Mouse (Mus musculus) E14TG2a.4 (cell line): ENCODE measurements at regions not wholly inside any gene's neighbourhood (a gene's known extent, or its start where the extent isn't known, plus 50 kb on each side); places are given as distances from the start of the nearest gene placed in this dataset.

Source experiments
- CTCF ChIP-seq: conservative IDR thresholded peaks from 2 replicates; pipeline ENCODE4 v1.5.1; 2014; ENCODE audit warnings: low read length
- NANOG ChIP-seq: IDR thresholded peaks from 2 replicates; pipeline ENCODE4 v1.6.1; 2014; ENCODE audit warnings: borderline replicate concordance, low read length, mixed read lengths
- POU5F1 ChIP-seq: IDR thresholded peaks from 2 replicates; pipeline ENCODE4 v1.6.1; 2014; ENCODE audit warnings: low read length, borderline replicate concordance

DNA sequence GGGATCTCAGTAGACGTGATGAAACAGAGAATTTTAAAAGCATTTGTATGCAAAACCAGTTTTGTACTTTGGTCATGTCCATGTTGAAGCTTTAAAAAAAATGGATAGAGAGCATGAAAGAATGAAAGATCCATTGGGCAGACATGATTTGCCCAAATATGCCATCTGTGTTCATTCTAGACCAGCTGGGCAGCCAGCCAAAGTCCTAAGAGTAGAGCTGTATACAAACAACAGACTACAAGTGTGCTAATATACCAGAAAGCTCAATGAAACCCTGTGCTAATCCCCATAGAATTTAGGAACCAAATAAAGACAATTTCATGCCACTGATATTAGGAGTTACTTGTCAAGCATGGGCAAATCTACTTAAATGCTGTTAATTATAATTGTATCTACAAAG, 105.1 kb upstream of the Zwint start:
- TF ChIP-seq CTCF (no peak), POU5F1 (no peak), NANOG (no peak)
